Mouse (Mus musculus) embryonic fibroblast, embryonic 13.5 days (primary cell): ENCODE measurements at regions not wholly inside any gene's neighbourhood (a gene's known extent, or its start where the extent isn't known, plus 50 kb on each side); places are given as distances from the start of the nearest gene placed in this dataset.

Source experiments
- CTCF ChIP-seq: IDR thresholded peaks from 2 replicates; pipeline ENCODE4 v1.5.1; 2011; ENCODE audit warnings: mild to moderate bottlenecking, control low read depth, low read length, moderate library complexity, borderline replicate concordance; ENCODE audit not compliant: insufficient read depth
- POLR2A ChIP-seq: IDR thresholded peaks from 2 replicates; pipeline ENCODE4 v1.6.1; 2011; ENCODE audit warnings: low read depth, mild to moderate bottlenecking, control low read depth, low read length, moderate library complexity

DNA sequence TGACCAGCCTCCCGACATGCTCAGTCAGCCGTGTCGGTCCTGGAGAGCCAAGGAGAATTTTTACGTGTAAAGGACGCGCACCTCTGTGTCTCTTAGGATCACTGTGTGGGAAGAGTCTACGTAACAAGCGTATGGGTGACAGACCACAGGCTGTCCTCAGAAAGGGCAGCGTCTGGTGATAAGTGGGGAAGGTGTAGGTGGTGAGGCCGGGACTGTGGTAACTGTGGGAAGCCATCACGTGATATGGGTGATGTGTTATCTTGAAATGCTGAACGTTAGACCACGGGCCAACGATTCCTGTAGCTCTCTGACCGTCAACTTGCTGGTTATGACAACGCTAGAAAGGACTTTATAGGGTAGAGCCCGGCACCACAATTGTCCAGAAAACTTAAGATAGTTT, 235.3 kb upstream of the Adgrl2 start:
- TF ChIP-seq CTCF (no peak), POLR2A (no peak)
